Mouse (Mus musculus): Measurements from ENCODE around the gene Rsph14.

Rsph14 gene

GRCm38 (mm10) chr10:75053655-75054054 is 21.3 kb upstream of the Rsph14 start:
- DNase-seq (ENCODE audit: low read depth, low spot score): no peak

GRCm38 (mm10) chr10:75052902-75053301 is 20.5 kb upstream of the Rsph14 start:
- no peak for DNase-seq (ENCODE audit: low read depth, low spot score)

GRCm38 (mm10) chr10:75051364-75052074 is 19.1 kb upstream of the Rsph14 start:
- no peak for DNase-seq (ENCODE audit: low read depth, low spot score)

GRCm38 (mm10) chr10:75048711-75049110 is 16.3 kb upstream of the Rsph14 start:
- no peak for DNase-seq (ENCODE audit: low read depth, low spot score)

- no peak for DNase-seq (ENCODE audit: low read depth, low spot score)
Observed at GRCm38 (mm10) chr10:75045831-75046230, 13.4 kb upstream of the Rsph14 start.

GRCm38 (mm10) chr10:75044459-75044858 is 12.1 kb upstream of the Rsph14 start:
- DNase-seq (ENCODE audit: low read depth, low spot score): no peak

GRCm38 (mm10) chr10:75042060-75042459 is 9.7 kb upstream of the Rsph14 start:
- DNase-seq (ENCODE audit: low read depth, low spot score): peak; percentile 29

GRCm38 (mm10) chr10:75036883-75037379 is 4.5 kb upstream of the Rsph14 start, which contains the start of gene Rab36:
Gene Rab36 (plus strand): TSS chr10:75037058.
- peak; percentile 86 for DNase-seq (ENCODE audit: low read depth, low spot score)

GRCm38 (mm10) chr10:75031345-75032114 is 856 bp downstream of the Rsph14 start:
- no peak for DNase-seq (ENCODE audit: low read depth, low spot score)

GRCm38 (mm10) chr10:75030234-75030633 is 2.2 kb downstream of the Rsph14 start:
- DNase-seq (ENCODE audit: low read depth, low spot score): no peak

GRCm38 (mm10) chr10:75029677-75030076 is 2.7 kb downstream of the Rsph14 start:
- no peak for DNase-seq (ENCODE audit: low read depth, low spot score)

- DNase-seq (ENCODE audit: low read depth, low spot score): no peak
Observed at GRCm38 (mm10) chr10:75028743-75029142, 3.6 kb downstream of the Rsph14 start.

- no peak for DNase-seq (ENCODE audit: low read depth, low spot score)
Observed at GRCm38 (mm10) chr10:75026491-75026890, 5.9 kb downstream of the Rsph14 start.

- DNase-seq (ENCODE audit: low read depth, low spot score): peak; percentile 77
Observed at GRCm38 (mm10) chr10:75021138-75021537, 11.2 kb downstream of the Rsph14 start.

- no peak for DNase-seq (ENCODE audit: low read depth, low spot score)
Observed at GRCm38 (mm10) chr10:75020271-75020670, 12.1 kb downstream of the Rsph14 start.

- no peak for DNase-seq (ENCODE audit: low read depth, low spot score)
Observed at GRCm38 (mm10) chr10:75016481-75016880, 15.9 kb downstream of the Rsph14 start.

GRCm38 (mm10) chr10:75015465-75015864 is 16.9 kb downstream of the Rsph14 start:
- DNase-seq (ENCODE audit: low read depth, low spot score): no peak

GRCm38 (mm10) chr10:75010704-75011103 is 21.7 kb downstream of the Rsph14 start:
- no peak for DNase-seq (ENCODE audit: low read depth, low spot score)

- DNase-seq (ENCODE audit: low read depth, low spot score): no peak
Observed at GRCm38 (mm10) chr10:75006889-75007662, 25.3 kb downstream of the Rsph14 start.

GRCm38 (mm10) chr10:75004067-75004466 is 28.3 kb downstream of the Rsph14 start:
- DNase-seq (ENCODE audit: low read depth, low spot score): no peak

GRCm38 (mm10) chr10:75001391-75001790 is 31.0 kb downstream of the Rsph14 start:
- DNase-seq (ENCODE audit: low read depth, low spot score): no peak

GRCm38 (mm10) chr10:74995377-74995776 is 37.0 kb downstream of the Rsph14 start:
- DNase-seq (ENCODE audit: low read depth, low spot score): no peak

Data from A20 (cell line).